Mouse (Mus musculus) left cerebral cortex, postnatal 14 days (tissue): ENCODE results near the gene Txn2. TPM values are rescaled to one million over a fixed set of nuclear protein-coding genes. Genes with fewer than 3 reads are reported as not detected.

Source experiments
- total RNA-seq, 2 experiments: library from RNA; stranded (reverse); gene quantifications; 2 replicates each; pipeline ENCODE4 v1.2.3; 2021

The Txn2 gene
- total RNA-seq, 2 experiments from 2014 or later, result 121 to 124 TPM

Other genes with a start within 250 kb of the Txn2 start
- gene Apol7e, start 230.1 kb downstream of the Txn2 start, total RNA-seq, result under 1 TPM; 0.30 to 0.31 TPM
- under 1 TPM in 1 of 2 experiments, not detected in 1; 0.37 TPM for gene Apol9b, start 200.0 kb downstream of the Txn2 start, total RNA-seq
- gene Apol8, start 172.0 kb downstream of the Txn2 start, total RNA-seq, result 1 to 10 TPM; 1.3 to 3.2 TPM
- 10 to 100 TPM; 70.3 to 73.8 TPM for gene Myh9, start 86.8 kb downstream of the Txn2 start, total RNA-seq
- gene Foxred2, start 27.7 kb upstream of the Txn2 start, total RNA-seq, result 10 to 100 TPM; 13.2 to 13.7 TPM
- gene Eif3d, start 41.8 kb upstream of the Txn2 start, total RNA-seq, result 100 to 1,000 TPM; 101 to 117 TPM
- 10 to 100 TPM; 60.5 to 68.7 TPM for gene Cacng2, start 191.0 kb upstream of the Txn2 start, total RNA-seq
- 10 to 100 TPM; 35.4 to 42.3 TPM for gene Ift27, start 245.1 kb upstream of the Txn2 start, total RNA-seq